Mouse (Mus musculus) liver, embryonic 12.5 days (tissue): ENCODE measurements at regions not wholly inside any gene's neighbourhood (a gene's known extent, or its start where the extent isn't known, plus 50 kb on each side); places are given as distances from the start of the nearest gene placed in this dataset.
"Not testable (repeated sequence)": the region's sequence is repeated elsewhere in the genome, so short reads cannot be mapped to it uniquely, and the experiment has no call there.

ENCODE experiments used
- ATAC-seq: fragments of 200-750 bp; cut with Nextera tagmentation; 2 replicates; pipeline ENCODE4 v1.8.0; 2017; ENCODE audit warnings: moderate number of reproducible peaks, mild to moderate bottlenecking, moderate library complexity
- H3K27ac ChIP-seq: fragments of 300-500 bp; sonication (generic); 2 replicates; pipeline ENCODE4 v1.5.1; 2016; ENCODE audit warnings: mild to moderate bottlenecking
- H3K27me3 ChIP-seq: fragments of 300-500 bp; sonication (generic); replicated peaks from 2 replicates; pipeline ENCODE4 v1.6.1; 2016; ENCODE audit warnings: mild to moderate bottlenecking, moderate library complexity
- H3K36me3 ChIP-seq: fragments of 300-500 bp; sonication (generic); 2 replicates; pipeline ENCODE4 v1.6.1; 2016; ENCODE audit warnings: mild to moderate bottlenecking, moderate library complexity
- H3K4me1 ChIP-seq: fragments of 300-500 bp; sonication (generic); 2 replicates; pipeline ENCODE4 v1.6.1; 2016
- H3K4me2 ChIP-seq: fragments of 300-500 bp; sonication (generic); 2 replicates; pipeline ENCODE4 v1.6.1; 2016; ENCODE audit warnings: mild to moderate bottlenecking, moderate library complexity
- H3K4me3 ChIP-seq: fragments of 300-500 bp; sonication (generic); 2 replicates; pipeline ENCODE4 v1.5.1; 2016; ENCODE audit warnings: mild to moderate bottlenecking, moderate library complexity
- H3K9ac ChIP-seq: fragments of 300-500 bp; sonication (generic); 2 replicates; pipeline ENCODE4 v1.6.1; 2016; ENCODE audit warnings: mild to moderate bottlenecking, moderate library complexity
- H3K9me3 ChIP-seq: fragments of 300-500 bp; sonication (generic); replicated peaks from 2 replicates; pipeline ENCODE4 v1.6.1; 2016; ENCODE audit warnings: mild to moderate bottlenecking, moderate library complexity
- WGBS: fragments of 180-500 bp; shearing (Covaris S2); methylation state at CpG from one replicate; pipeline ENCODE4 v1.1.7; 2016; ENCODE audit not compliant: insufficient replicate concordance; 5-methylcytosine and 5-hydroxymethylcytosine counted together

GRCm38 (mm10) chr6:67954570-67954969 lies 419.0 kb upstream of the Tacstd2 start:
- not testable (repeated sequence) for H3K9ac ChIP-seq, H3K4me3 ChIP-seq, ATAC-seq, H3K27ac ChIP-seq, H3K9me3 ChIP-seq, H3K4me2 ChIP-seq, H3K36me3 ChIP-seq, H3K27me3 ChIP-seq, H3K4me1 ChIP-seq

- not testable (repeated sequence) for H3K27ac ChIP-seq, ATAC-seq, H3K4me3 ChIP-seq, H3K4me2 ChIP-seq, H3K9ac ChIP-seq, H3K4me1 ChIP-seq, H3K36me3 ChIP-seq, H3K9me3 ChIP-seq, H3K27me3 ChIP-seq
- 23% methylated on average over 8 of the region's 8 CpGs for WGBS
These were observed 395.9 kb upstream of the Tacstd2 start for GRCm38 (mm10) chr6:67931499-67931898.

- no peaks in the 10 kb centered on the region for H3K4me1 ChIP-seq
- ATAC-seq: no peak
These were observed 386.9 kb upstream of the Tacstd2 start for GRCm38 (mm10) chr6:67922537-67922936.

GRCm38 (mm10) chr6:67913903-67914302 lies 378.3 kb upstream of the Tacstd2 start:
- Histone ChIP-seq H3K4me2 (no peak overlapping the region), H3K9me3 (no peaks in the 10 kb centered on the region), H3K27ac (no peak overlapping the region), H3K36me3 (no peaks in the 10 kb centered on the region), H3K27me3 (no peaks in the 10 kb centered on the region), H3K4me3 (no peak overlapping the region), H3K4me1 (no peaks in the 10 kb centered on the region), H3K9ac (no peak overlapping the region)
- no peak for ATAC-seq
- WGBS: 35% methylated on average over 2 of the region's 2 CpGs

More at GRCm38 (mm10) chr6:67922537-67922936, 386.9 kb upstream of the Tacstd2 start:
- Histone ChIP-seq H3K9ac (no peak overlapping the region), H3K27ac (no peak overlapping the region), H3K36me3 (no peaks in the 10 kb centered on the region), H3K9me3 (no peaks in the 10 kb centered on the region), H3K4me3 (no peak overlapping the region), H3K4me2 (no peak overlapping the region), H3K27me3 (no peaks in the 10 kb centered on the region)

GRCm38 (mm10) chr6:67913309-67913708 lies 377.7 kb upstream of the Tacstd2 start:
- H3K27ac ChIP-seq: no peak overlapping the region
- 67% methylated on average over 3 of the region's 3 CpGs for WGBS
- no peak for ATAC-seq

GRCm38 (mm10) chr6:67896495-67896894 lies 360.9 kb upstream of the Tacstd2 start:
- 48% methylated on average over 3 of the region's 3 CpGs for WGBS

More at GRCm38 (mm10) chr6:67913309-67913708, 377.7 kb upstream of the Tacstd2 start:
- Histone ChIP-seq H3K4me2 (no peak overlapping the region), H3K27me3 (no peaks in the 10 kb centered on the region), H3K9ac (no peak overlapping the region), H3K9me3 (no peaks in the 10 kb centered on the region), H3K4me3 (no peak overlapping the region), H3K36me3 (no peaks in the 10 kb centered on the region), H3K4me1 (no peaks in the 10 kb centered on the region)

GRCm38 (mm10) chr6:67895858-67896257 lies 360.3 kb upstream of the Tacstd2 start:
- no peak overlapping the region for H3K4me3 ChIP-seq
- H3K4me2 ChIP-seq: no peak overlapping the region
- 86% methylated on average over 2 of the region's 2 CpGs for WGBS
- no peak overlapping the region for H3K27ac ChIP-seq
- H3K4me1 ChIP-seq: no peaks in the 10 kb centered on the region
- H3K27me3 ChIP-seq: no peaks in the 10 kb centered on the region
- H3K36me3 ChIP-seq: no peaks in the 10 kb centered on the region
- no peak for ATAC-seq
- H3K9me3 ChIP-seq: no peaks in the 10 kb centered on the region
- no peak overlapping the region for H3K9ac ChIP-seq

More at GRCm38 (mm10) chr6:67896495-67896894, 360.9 kb upstream of the Tacstd2 start:
- Histone ChIP-seq H3K9me3 (no peaks in the 10 kb centered on the region), H3K4me2 (no peak overlapping the region), H3K4me3 (no peak overlapping the region), H3K4me1 (no peaks in the 10 kb centered on the region), H3K36me3 (no peaks in the 10 kb centered on the region), H3K9ac (no peak overlapping the region), H3K27me3 (no peaks in the 10 kb centered on the region), H3K27ac (no peak overlapping the region)
- ATAC-seq: no peak

- Histone ChIP-seq H3K27ac (no peak overlapping the region), H3K4me1 (no peaks in the 10 kb centered on the region), H3K27me3 (no peaks in the 10 kb centered on the region), H3K36me3 (no peaks in the 10 kb centered on the region), H3K4me2 (no peak overlapping the region), H3K4me3 (no peak overlapping the region), H3K9ac (no peak overlapping the region), H3K9me3 (0 out of 2 replicates have a peak, but pooled peaks cover 5% of the 10 kb centered on the region)
- WGBS: 62% methylated on average over 2 of the region's 2 CpGs
- ATAC-seq: no peak
These were observed 352.0 kb upstream of the Tacstd2 start for GRCm38 (mm10) chr6:67887586-67887985.

GRCm38 (mm10) chr6:67884893-67885292 lies 349.3 kb upstream of the Tacstd2 start:
- H3K9ac ChIP-seq: no peak overlapping the region
- 0 out of 2 replicates have a peak, but pooled peaks cover 5% of the 10 kb centered on the region for H3K9me3 ChIP-seq
- H3K4me3 ChIP-seq: no peak overlapping the region
- no peak overlapping the region for H3K4me2 ChIP-seq
- no peak overlapping the region for H3K27ac ChIP-seq
- H3K4me1 ChIP-seq: no peaks in the 10 kb centered on the region
- no peaks in the 10 kb centered on the region for H3K27me3 ChIP-seq
- 55% methylated on average over 5 of the region's 5 CpGs for WGBS
- no peak for ATAC-seq
- H3K36me3 ChIP-seq: no peaks in the 10 kb centered on the region

- H3K27me3 ChIP-seq, ATAC-seq, H3K9me3 ChIP-seq, H3K36me3 ChIP-seq, H3K4me3 ChIP-seq, H3K4me1 ChIP-seq, H3K9ac ChIP-seq, H3K4me2 ChIP-seq, H3K27ac ChIP-seq: not testable (repeated sequence)
- WGBS: 81% methylated on average over 4 of the region's 5 CpGs
These were observed 345.9 kb upstream of the Tacstd2 start for GRCm38 (mm10) chr6:67881476-67881875.

GRCm38 (mm10) chr6:67857945-67858344 lies 322.3 kb upstream of the Tacstd2 start:
- H3K27me3 ChIP-seq, H3K9ac ChIP-seq, H3K36me3 ChIP-seq, H3K4me2 ChIP-seq, ATAC-seq, H3K4me1 ChIP-seq, H3K4me3 ChIP-seq, H3K9me3 ChIP-seq, H3K27ac ChIP-seq: not testable (repeated sequence)
- 19% methylated on average over 1 of the region's 1 CpGs for WGBS

- H3K36me3 ChIP-seq, H3K9me3 ChIP-seq, H3K27me3 ChIP-seq, H3K4me1 ChIP-seq, ATAC-seq, H3K9ac ChIP-seq, H3K4me3 ChIP-seq, H3K4me2 ChIP-seq, H3K27ac ChIP-seq: not testable (repeated sequence)
- WGBS: 31% methylated on average over 1 of the region's 1 CpGs
These were observed 303.9 kb upstream of the Tacstd2 start for GRCm38 (mm10) chr6:67839486-67839885.

- not testable (repeated sequence) for H3K4me2 ChIP-seq, H3K9me3 ChIP-seq, H3K36me3 ChIP-seq, H3K27ac ChIP-seq, H3K4me3 ChIP-seq, H3K4me1 ChIP-seq, H3K27me3 ChIP-seq, ATAC-seq, H3K9ac ChIP-seq
- WGBS: 10% methylated on average over 3 of the region's 3 CpGs
These were observed 276.9 kb upstream of the Tacstd2 start for GRCm38 (mm10) chr6:67812478-67812877.
